Comparison of ENCODE assay signal across 7 mouse cellular contexts in genomic region chr3:88177106-88177505, GRCm38 (mm10). TPM values are rescaled to one million over a fixed set of nuclear protein-coding genes. Genes with fewer than 3 reads are reported as not detected.
A peak's percentile ranks its signal among the peaks of the same experiment; 100 is the strongest.
DNase-seq lines count a peak whose midpoint lies in the region; ATAC-seq and TF ChIP-seq lines count a peak whose summit lies in the region.

No protein-coding gene starts in this region.

- peak overlapping the region; percentile 81; the same call in 1 of the 2 replicates for H3K4me3 ChIP-seq in spleen, adult 2 months (ENCODE audit: extremely low read depth, insufficient read depth, insufficient read length)
- H3K4me3 ChIP-seq in embryonic facial prominence, embryonic 14.5 days (ENCODE audit: low read depth, low read length) = peak overlapping the region; percentile 45
- H3K4me3 ChIP-seq in hindbrain, embryonic 11.5 days (ENCODE audit: low read depth, low read length) = peak overlapping the region; percentile 57
- H3K4me3 ChIP-seq in midbrain, embryonic 14.5 days (replicated peaks; ENCODE audit: low read depth, low read length) = peak overlapping the region; percentile 58

- H3K4me1 ChIP-seq in spleen, adult 2 months (ENCODE audit: control insufficient read depth, insufficient read depth, insufficient read length) = 0 out of 2 replicates have a peak, but pooled peaks cover 2% of the 10 kb centered on the region
- no peaks in the 10 kb centered on the region for H3K4me1 ChIP-seq in embryonic facial prominence, embryonic 14.5 days (ENCODE audit: control insufficient read depth, insufficient read depth, low read length)
- no peaks in the 10 kb centered on the region for H3K4me1 ChIP-seq in hindbrain, embryonic 11.5 days (replicated peaks; ENCODE audit: control insufficient read depth, insufficient read depth, low read length)
- peaks cover 4% of the 10 kb centered on the region; the same call in 1 of the 2 replicates for H3K4me1 ChIP-seq in midbrain, embryonic 14.5 days (ENCODE audit: control insufficient read depth, insufficient read depth, low read length)

- no peak for ATAC-seq in embryonic facial prominence, embryonic 14.5 days (ENCODE audit: low read depth)
- ATAC-seq in hindbrain, embryonic 11.5 days (ENCODE audit: low FRiP score) = no peak; the same call in 1 of the 2 replicates
- no peak for ATAC-seq in midbrain, embryonic 14.5 days (ENCODE audit: low FRiP score, low TSS enrichment)

- H3K27me3 ChIP-seq in spleen, adult 2 months (ENCODE audit: control insufficient read depth, insufficient read depth, low read length) = no peaks in the 10 kb centered on the region
- H3K27me3 ChIP-seq in embryonic facial prominence, embryonic 14.5 days (replicated peaks; ENCODE audit: control insufficient read depth, insufficient read depth, low read length) = no peaks in the 10 kb centered on the region; the same call in 1 of the 2 replicates
- H3K27me3 ChIP-seq in hindbrain, embryonic 11.5 days (ENCODE audit: control insufficient read depth, insufficient read depth, low read length) = no peaks in the 10 kb centered on the region
- no peaks in the 10 kb centered on the region for H3K27me3 ChIP-seq in midbrain, embryonic 14.5 days (ENCODE audit: control insufficient read depth, insufficient read depth, low read length)

- peak in 1 of 2 experiments; percentile 21 for DNase-seq in spleen, adult 2 months (ENCODE audit: low read depth in 1 of 2, low spot score in 2 of 2)
- no peak for DNase-seq in spleen, adult 18-20 months
- peak; percentile 19 for DNase-seq in embryonic facial prominence, embryonic 14.5 days (ENCODE audit: low spot score)
- no peak for DNase-seq in hindbrain, embryonic 11.5 days (ENCODE audit: low spot score)
- no peak for DNase-seq in midbrain, embryonic 14.5 days
- DNase-seq in urinary bladder, postnatal 25 days (ENCODE audit: low spot score) = no peak
- DNase-seq in right cerebral cortex, postnatal 25 days = no peak

- H3K9ac ChIP-seq in embryonic facial prominence, embryonic 14.5 days (ENCODE audit: low read depth, low read length) = peak overlapping the region; percentile 70
- peak overlapping the region; percentile 77 for H3K9ac ChIP-seq in hindbrain, embryonic 11.5 days (ENCODE audit: low read depth, low read length)
- peak overlapping the region; percentile 66; the same call in 1 of the 2 replicates for H3K9ac ChIP-seq in midbrain, embryonic 14.5 days (replicated peaks; ENCODE audit: low read length)

- H3K27ac ChIP-seq in spleen, adult 2 months (ENCODE audit: insufficient read depth, low read length) = peak overlapping the region; percentile 100
- H3K27ac ChIP-seq in embryonic facial prominence, embryonic 14.5 days (replicated peaks; ENCODE audit: low read depth, low read length) = peak overlapping the region; percentile 94
- peak overlapping the region; percentile 97 for H3K27ac ChIP-seq in hindbrain, embryonic 11.5 days (ENCODE audit: low read depth, low read length)
- H3K27ac ChIP-seq in midbrain, embryonic 14.5 days (replicated peaks; ENCODE audit: low read depth, low read length) = peak overlapping the region; percentile 98

- no peaks in the 10 kb centered on the region for H3K9me3 ChIP-seq in embryonic facial prominence, embryonic 14.5 days (ENCODE audit: control insufficient read depth, low read length)
- no peaks in the 10 kb centered on the region for H3K9me3 ChIP-seq in hindbrain, embryonic 11.5 days (ENCODE audit: control insufficient read depth, low read length)
- no peaks in the 10 kb centered on the region for H3K9me3 ChIP-seq in midbrain, embryonic 14.5 days (ENCODE audit: control insufficient read depth, low read length)

- H3K4me2 ChIP-seq in embryonic facial prominence, embryonic 14.5 days (ENCODE audit: low read depth, low read length) = peak overlapping the region; percentile 65
- peak overlapping the region; percentile 64 for H3K4me2 ChIP-seq in hindbrain, embryonic 11.5 days (replicated peaks; ENCODE audit: low read depth, low read length)
- H3K4me2 ChIP-seq in midbrain, embryonic 14.5 days (ENCODE audit: low read length) = peak overlapping the region; percentile 73

- no peak for TF ChIP-seq CTCF in spleen, adult 2 months (IDR thresholded peaks at IDR 0.05; ENCODE audit: extremely low read depth, insufficient read depth, insufficient read length, insufficient replicate concordance)

- WGBS in spleen, adult 2 months = 52% methylated on average over 5 of the region's 5 CpGs
- 60% methylated on average over 5 of the region's 5 CpGs for WGBS in embryonic facial prominence, embryonic 14.5 days
- WGBS in hindbrain, embryonic 11.5 days = 72% methylated on average over 5 of the region's 5 CpGs
- WGBS in midbrain, embryonic 14.5 days = 73% methylated on average over 5 of the region's 5 CpGs

- no peak for TF ChIP-seq POLR2A in spleen, adult 2 months (IDR thresholded peaks at IDR 0.05; ENCODE audit: low read depth, low read length)

- H3K36me3 ChIP-seq in spleen, adult 2 months (ENCODE audit: control insufficient read depth, insufficient read depth, low read length) = peaks cover 3% of the 10 kb centered on the region
- H3K36me3 ChIP-seq in embryonic facial prominence, embryonic 14.5 days (ENCODE audit: control insufficient read depth, insufficient read depth, low read length) = peaks cover 11% of the 10 kb centered on the region; the same call in 1 of the 2 replicates
- no peaks in the 10 kb centered on the region for H3K36me3 ChIP-seq in hindbrain, embryonic 11.5 days (ENCODE audit: control insufficient read depth, insufficient read depth, low read length)
- peaks cover 14% of the 10 kb centered on the region for H3K36me3 ChIP-seq in midbrain, embryonic 14.5 days (ENCODE audit: control insufficient read depth, insufficient read depth, low read length)

RNA-seq across cellular contexts. Expression of gene Mef2d, which starts 34.9 kb away (rescaled TPM):
- 119 and 142 TPM in 2 replicates for polyA plus RNA-seq in spleen, adult 2 months (2012; rRNA removed)
- 36.8 and 41.7 TPM in 2 replicates for polyA plus RNA-seq in embryonic facial prominence, embryonic 14.5 days (2014; fragmentation: Nextera tagmentation; extraction: Ambion mirVana)
- 12.0 and 12.3 TPM in 2 replicates for polyA plus RNA-seq in hindbrain, embryonic 11.5 days (2014; fragmentation: Nextera tagmentation; extraction: Ambion mirVana)
- polyA plus RNA-seq in midbrain, embryonic 14.5 days (2014; fragmentation: Nextera tagmentation; extraction: Ambion mirVana) = 22.3 and 23.7 TPM in 2 replicates
